Mouse (Mus musculus) leukemia stem cell, adult 10-12 weeks (primary cell): ENCODE measurements around the gene Zfp808. TPM values are rescaled to one million over a fixed set of nuclear protein-coding genes. Genes with fewer than 3 reads are reported as not detected.

Experiments
- polyA plus RNA-seq: library from polyadenylated mRNA; stranded (reverse); fragments of >175 nt; gene quantifications from 2 replicates; pipeline ENCODE4 v1.2.3, GENCODE M21; 2012; ENCODE audit warnings: low replicate concordance

The Zfp808 gene
- polyA plus RNA-seq, result 0.73 and 3.6 TPM in 2 replicates

DNA sequence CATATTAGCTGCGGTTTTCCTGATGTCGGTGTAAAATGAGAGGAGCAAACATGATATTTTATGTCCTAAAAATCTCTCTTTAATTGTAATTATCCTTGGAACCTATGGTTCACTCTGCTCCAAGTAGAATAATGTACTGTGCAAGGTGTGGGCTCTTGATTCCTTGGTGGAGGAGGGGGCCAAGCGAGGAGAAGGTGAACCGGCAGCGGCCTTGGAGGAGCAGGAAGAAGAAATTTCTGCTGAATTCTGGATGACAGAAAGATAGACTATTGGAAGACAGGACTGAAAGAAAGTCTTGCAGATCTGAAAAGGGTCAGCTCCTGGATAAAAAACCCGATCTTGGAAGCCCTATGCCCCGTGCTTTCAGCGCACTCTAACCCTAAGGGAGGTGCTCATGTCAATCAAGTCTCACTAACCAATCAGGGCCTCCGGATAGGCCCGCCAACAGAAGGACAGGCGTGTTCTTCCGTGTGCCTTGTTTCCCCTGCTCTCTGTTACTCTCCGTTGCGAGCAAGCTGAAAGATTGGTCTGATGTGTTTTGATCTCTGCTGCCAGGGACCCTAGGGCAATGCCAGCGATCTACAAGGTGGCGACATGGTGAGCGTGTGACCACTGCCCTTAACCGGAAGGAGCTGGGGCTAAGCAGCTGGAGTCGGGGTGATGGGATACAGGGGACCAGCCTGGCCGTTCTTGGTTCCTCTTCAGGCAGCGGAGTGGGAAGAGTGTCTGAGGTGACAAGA, at the start of gene Zfp808:
Gene Zfp808, plus strand, starts transcription at position 455 of the 740 bp plus-strand sequence.

